Mouse (Mus musculus) forebrain, embryonic 10.5 days (tissue): ENCODE results near the gene Zzz3. TPM values are rescaled to one million over a fixed set of nuclear protein-coding genes. Genes with fewer than 3 reads are reported as not detected.

ENCODE experiments used
- DNase-seq: peaks from one replicate; pipeline ENCODE4 v3.0.0-alpha.2; 2017; ENCODE audit warnings: low spot score; ENCODE audit errors: extremely low spot score
- H3K27ac ChIP-seq: fragments of 300-500 bp; sonication (generic); 2 replicates; pipeline ENCODE4 v1.5.1; 2016; ENCODE audit warnings: mild to moderate bottlenecking
- H3K27me3 ChIP-seq: fragments of 300-500 bp; sonication (generic); 2 replicates; pipeline ENCODE4 v1.6.1; 2016; ENCODE audit warnings: mild to moderate bottlenecking; ENCODE audit not compliant: poor library complexity, severe bottlenecking
- H3K36me3 ChIP-seq: fragments of 300-500 bp; sonication (generic); replicated peaks from 2 replicates; pipeline ENCODE4 v1.6.1; 2016; ENCODE audit warnings: mild to moderate bottlenecking, moderate library complexity
- H3K4me1 ChIP-seq: fragments of 300-500 bp; sonication (generic); 2 replicates; pipeline ENCODE4 v1.6.1; 2016
- H3K4me3 ChIP-seq: fragments of 300-500 bp; sonication (generic); 2 replicates; pipeline ENCODE4 v1.5.1; 2016; ENCODE audit warnings: mild to moderate bottlenecking, moderate library complexity
- H3K9me3 ChIP-seq: fragments of 300-500 bp; sonication (generic); 2 replicates; pipeline ENCODE4 v1.6.1; 2016; ENCODE audit warnings: mild to moderate bottlenecking, moderate library complexity
- WGBS: fragments of 180-500 bp; shearing (Covaris S2); methylation state at CpG from one replicate; pipeline ENCODE4 v1.1.7; 2016; 5-methylcytosine and 5-hydroxymethylcytosine counted together
- polyA plus RNA-seq: library from polyadenylated mRNA; unstranded; fragments of >200 nt; fragmentation: Nextera tagmentation; extraction: Ambion mirVana; gene quantifications from 2 replicates; pipeline ENCODE4 v1.2.1, GENCODE M21; 2016

Gene Zzz3
- polyA plus RNA-seq, 1 experiment from 2014 or later, result 56.4 TPM

DNA sequence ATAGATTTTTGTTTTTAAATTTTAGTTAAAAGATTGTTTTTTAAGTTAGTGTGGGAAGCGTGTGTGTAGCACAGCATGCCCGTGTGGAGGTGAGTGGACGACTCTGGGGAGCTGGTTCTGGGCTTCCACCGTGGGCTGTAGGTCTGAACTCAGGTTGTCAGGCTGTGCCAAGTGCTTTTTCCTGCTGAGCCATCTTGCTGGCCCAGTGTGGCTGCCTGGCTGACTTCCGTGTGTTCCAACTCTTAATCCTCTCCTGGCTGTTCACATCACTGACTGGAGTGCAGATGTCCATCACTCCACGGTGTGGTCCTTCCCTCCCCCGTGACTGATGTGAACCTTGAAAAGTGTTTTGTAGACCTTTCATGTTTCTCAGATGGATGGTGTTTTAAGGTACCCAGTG is 36.1 kb upstream of the Zzz3 start:
- WGBS, result 89% methylated on average over 7 of the region's 7 CpGs
- Histone ChIP-seq H3K27ac (no peak overlapping the region), H3K4me3 (no peak overlapping the region), H3K9me3 (no peaks in the 10 kb centered on the region), H3K27me3 (no peaks in the 10 kb centered on the region), H3K4me1 (no peaks in the 10 kb centered on the region), H3K36me3 (peaks cover 59% of the 10 kb centered on the region)
- DNase-seq, result no peak

DNA sequence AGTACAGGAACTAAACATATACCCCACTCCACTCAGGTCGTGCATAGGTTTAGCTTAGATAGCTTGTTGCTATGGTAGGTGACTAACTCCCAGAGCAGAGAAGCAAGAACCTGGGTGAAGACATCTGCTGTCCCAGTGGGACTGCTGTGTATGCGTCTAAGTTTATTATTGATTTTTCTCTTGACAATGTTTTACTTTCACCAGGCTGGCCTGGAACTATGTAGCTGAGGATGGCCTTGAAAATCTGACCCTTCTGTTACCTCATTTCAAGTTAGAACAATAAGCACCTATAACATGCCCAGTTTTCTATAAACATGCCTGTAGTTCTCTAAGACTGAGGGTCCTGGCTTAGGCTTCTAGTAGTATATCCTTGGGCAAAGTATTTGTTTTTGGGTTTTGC is 31.1 kb upstream of the Zzz3 start:
- no peak for DNase-seq
- 95% methylated on average over 2 of the region's 2 CpGs for WGBS
- no peaks in the 10 kb centered on the region for H3K27me3 ChIP-seq
- no peak overlapping the region for H3K4me3 ChIP-seq
- H3K27ac ChIP-seq, result no peak overlapping the region
- H3K36me3 ChIP-seq, result peaks cover 95% of the 10 kb centered on the region
- no peaks in the 10 kb centered on the region for H3K4me1 ChIP-seq
- no peaks in the 10 kb centered on the region for H3K9me3 ChIP-seq

DNA sequence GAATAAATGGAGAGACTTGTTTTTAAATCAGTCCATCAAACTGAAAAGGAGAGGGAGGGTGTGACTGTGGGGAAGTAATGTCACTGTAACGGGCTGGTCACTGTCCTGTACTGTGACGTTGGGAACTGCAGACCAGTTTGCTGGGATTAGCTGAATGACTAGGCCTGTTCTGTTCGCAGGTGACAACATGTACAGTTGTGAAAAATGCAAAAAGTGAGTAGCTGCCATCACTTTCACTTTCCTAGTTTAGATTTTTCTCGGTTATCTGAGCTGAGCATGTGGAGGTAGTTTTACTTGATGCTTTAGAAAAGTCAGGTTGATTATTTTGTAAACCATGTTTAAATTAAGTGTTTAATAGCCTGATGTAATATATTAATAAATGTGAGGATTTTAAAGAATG is 19.2 kb upstream of the Zzz3 start:
- Histone ChIP-seq H3K4me1 (no peaks in the 10 kb centered on the region), H3K36me3 (peaks cover 92% of the 10 kb centered on the region), H3K27ac (no peak overlapping the region), H3K27me3 (no peaks in the 10 kb centered on the region), H3K9me3 (no peaks in the 10 kb centered on the region), H3K4me3 (no peak overlapping the region)
- no peak for DNase-seq
- 90% methylated on average over 4 of the region's 4 CpGs for WGBS

DNA sequence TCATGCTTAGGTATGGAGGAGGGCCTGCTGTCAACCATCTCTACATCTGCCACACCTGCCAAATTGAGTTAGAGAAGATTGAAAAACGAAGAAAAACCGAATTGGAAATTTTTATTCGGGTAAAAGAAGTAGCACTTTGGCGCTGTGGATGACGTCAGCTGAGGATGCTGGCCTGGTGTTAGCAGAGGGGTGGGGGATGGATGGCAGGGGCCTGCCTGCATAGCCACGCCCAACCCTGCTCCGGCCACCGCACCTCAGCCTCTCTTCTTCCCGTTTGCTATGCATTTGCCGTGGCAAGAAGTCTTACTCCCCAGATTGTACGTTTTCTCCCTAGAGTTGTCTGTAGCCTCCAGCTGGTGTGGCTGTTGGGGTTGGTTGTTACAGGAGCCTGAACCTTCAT is 11.2 kb upstream of the Zzz3 start:
- Histone ChIP-seq H3K36me3 (peaks cover 85% of the 10 kb centered on the region), H3K27me3 (no peaks in the 10 kb centered on the region), H3K9me3 (no peaks in the 10 kb centered on the region), H3K27ac (no peak overlapping the region), H3K4me3 (no peak overlapping the region), H3K4me1 (no peaks in the 10 kb centered on the region)
- no peak for DNase-seq
- 76% methylated on average over 11 of the region's 11 CpGs for WGBS

DNA sequence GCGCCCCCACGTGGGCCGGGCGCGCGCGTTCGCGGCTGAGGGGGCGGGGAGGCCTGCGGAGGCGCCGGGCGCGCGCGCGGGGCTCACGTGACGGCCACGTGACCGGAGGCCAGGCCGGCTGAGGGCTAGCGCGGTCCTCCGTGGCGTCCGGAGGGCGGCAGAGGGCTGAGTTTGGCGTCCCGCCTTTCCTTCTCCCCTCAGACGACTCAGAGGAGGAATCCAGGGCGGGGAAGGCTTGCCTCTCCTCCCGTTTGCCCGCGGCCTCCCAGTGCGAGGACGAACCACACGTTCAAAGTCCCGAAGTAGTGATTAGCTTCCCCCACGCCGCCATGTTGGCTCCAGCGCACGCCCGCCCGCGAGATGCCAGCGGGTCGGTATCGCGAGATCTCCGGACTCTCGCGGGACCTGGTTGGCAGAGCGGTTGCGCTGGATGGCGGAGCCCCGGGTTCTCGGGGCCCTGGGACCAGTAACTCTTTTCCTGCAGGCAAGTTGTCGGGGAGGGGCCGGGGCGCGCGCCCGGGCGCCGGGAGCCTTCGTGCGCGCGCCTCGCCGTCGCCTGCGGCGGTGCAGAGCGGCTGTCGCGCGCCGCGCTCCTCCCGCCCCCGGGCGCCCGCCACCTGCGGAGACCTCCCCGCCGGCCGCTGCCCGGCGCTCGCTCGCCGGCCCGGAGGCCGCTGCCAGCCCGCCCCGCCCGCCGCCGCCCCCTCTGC is 1.2 kb downstream of the Zzz3 start:
- under 1% methylated on average over 91 of the region's 102 CpGs for WGBS

DNA sequence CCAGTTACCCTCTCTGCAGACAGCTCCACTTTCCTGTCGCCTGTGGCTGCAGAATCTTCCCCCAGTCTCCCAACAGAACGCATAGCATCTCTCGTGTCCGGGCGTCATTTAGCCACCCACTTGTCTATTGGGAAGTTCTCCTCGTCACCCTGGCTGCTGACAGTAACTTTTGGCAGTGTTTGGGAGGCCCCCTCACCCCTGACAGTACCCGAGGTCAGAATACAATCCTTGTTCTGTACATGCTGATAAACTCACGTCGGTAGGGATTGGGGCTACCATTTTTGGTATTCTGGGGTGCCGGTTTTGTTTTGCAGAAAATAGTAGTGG is 1.7 kb downstream of the Zzz3 start:
- Histone ChIP-seq H3K9me3 (no peaks in the 10 kb centered on the region), H3K27ac (peak overlapping the region; percentile 99), H3K4me3 (peak overlapping the region; percentile 85), H3K4me1 (peaks cover 34% of the 10 kb centered on the region), H3K27me3 (no peaks in the 10 kb centered on the region), H3K36me3 (peaks cover 38% of the 10 kb centered on the region)
- no peak for DNase-seq
- WGBS, result 3% methylated on average over 10 of the region's 10 CpGs

More for the DNA sequence above, 1.2 kb downstream of the Zzz3 start:
- H3K27ac ChIP-seq, result peak overlapping the region; percentile 99
- H3K4me1 ChIP-seq, result peaks cover 32% of the 10 kb centered on the region
- no peaks in the 10 kb centered on the region for H3K9me3 ChIP-seq
- peaks cover 43% of the 10 kb centered on the region for H3K36me3 ChIP-seq
- peak; percentile 93 for DNase-seq
- H3K27me3 ChIP-seq, result no peaks in the 10 kb centered on the region
- H3K4me3 ChIP-seq, result peak overlapping the region; percentile 85

DNA sequence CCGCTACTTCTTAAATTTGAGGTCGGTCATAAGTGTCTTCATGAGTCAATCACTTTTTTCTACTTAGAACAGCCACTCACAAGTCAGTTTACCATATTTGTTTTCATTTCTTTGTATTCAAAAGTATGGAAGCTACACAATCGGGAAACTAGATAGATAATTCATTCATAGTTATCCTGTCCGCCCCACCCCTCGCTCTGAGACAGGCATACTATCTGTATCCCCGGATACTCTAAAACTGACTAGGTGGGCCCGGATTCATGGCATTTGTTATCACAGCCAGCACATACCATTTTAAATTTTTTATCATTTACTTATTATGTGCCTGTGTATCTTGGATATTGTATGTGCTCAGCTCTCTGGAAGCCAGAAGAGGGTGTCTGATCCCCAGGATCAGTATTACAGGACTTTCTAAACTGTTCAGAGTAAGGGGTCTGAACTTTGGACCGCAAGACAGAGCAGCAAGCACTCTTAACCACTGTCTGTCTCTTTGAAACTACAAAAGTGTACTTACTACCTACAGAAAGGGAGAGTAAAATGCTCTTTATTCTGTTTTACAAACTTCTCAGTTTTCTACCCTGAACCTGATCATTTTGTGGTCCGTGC is 2.2 kb downstream of the Zzz3 start:
- H3K9me3 ChIP-seq, result no peaks in the 10 kb centered on the region
- H3K4me1 ChIP-seq, result peaks cover 39% of the 10 kb centered on the region
- peak overlapping the region; percentile 85 for H3K4me3 ChIP-seq
- no peaks in the 10 kb centered on the region for H3K27me3 ChIP-seq
- no peak for DNase-seq
- H3K36me3 ChIP-seq, result peaks cover 33% of the 10 kb centered on the region
- H3K27ac ChIP-seq, result peak overlapping the region; percentile 99
- 77% methylated on average over 9 of the region's 9 CpGs for WGBS

DNA sequence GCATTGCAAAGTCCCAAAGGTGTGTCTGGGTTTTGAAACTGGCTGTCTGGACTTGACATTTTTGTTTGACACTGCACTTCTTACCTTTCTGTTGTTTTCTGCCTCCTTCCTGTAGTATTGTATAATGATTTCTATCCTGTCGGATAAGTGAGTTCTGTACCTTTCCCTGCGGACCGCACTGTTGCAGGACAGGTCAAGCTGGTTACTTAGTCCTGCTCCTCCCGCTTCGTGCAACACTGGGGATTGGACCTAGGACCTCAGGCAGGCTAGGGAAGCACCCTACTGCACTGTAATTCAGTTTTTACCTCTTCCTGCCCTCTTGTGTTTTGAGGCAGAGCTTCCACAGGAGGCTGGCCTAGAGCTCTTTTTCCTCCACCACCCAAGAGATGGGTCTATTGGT is 5.2 kb downstream of the Zzz3 start:
- peaks cover 26% of the 10 kb centered on the region for H3K4me1 ChIP-seq
- H3K36me3 ChIP-seq, result peaks cover 14% of the 10 kb centered on the region
- H3K9me3 ChIP-seq, result no peaks in the 10 kb centered on the region
- no peak overlapping the region for H3K27ac ChIP-seq
- no peaks in the 10 kb centered on the region for H3K27me3 ChIP-seq
- 83% methylated on average over 5 of the region's 5 CpGs for WGBS
- DNase-seq, result no peak
- H3K4me3 ChIP-seq, result no peak overlapping the region

DNA sequence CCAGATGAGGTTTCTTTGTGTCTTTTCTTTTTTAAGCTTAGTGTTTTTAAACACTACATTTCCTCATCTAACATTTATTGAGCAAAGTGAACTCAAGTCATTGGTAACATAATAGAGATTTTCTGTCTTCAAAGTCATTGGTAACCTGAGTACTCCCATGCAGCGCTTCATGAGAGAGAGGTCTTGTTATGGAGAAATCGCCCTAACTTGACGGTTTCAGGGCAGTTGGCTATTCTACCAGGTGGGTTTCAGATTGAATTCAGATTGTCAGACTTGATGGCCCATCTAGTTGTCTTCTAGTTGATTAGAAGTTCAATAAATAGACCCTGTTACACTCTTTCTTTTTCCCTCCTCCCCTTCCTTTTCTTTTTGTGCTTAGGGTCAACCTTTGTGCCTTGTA is 5.6 kb downstream of the Zzz3 start:
- DNase-seq, result no peak
- no peaks in the 10 kb centered on the region for H3K9me3 ChIP-seq
- H3K4me3 ChIP-seq, result no peak overlapping the region
- peaks cover 14% of the 10 kb centered on the region for H3K36me3 ChIP-seq
- H3K27me3 ChIP-seq, result no peaks in the 10 kb centered on the region
- WGBS, result 84% methylated on average over 3 of the region's 3 CpGs
- H3K4me1 ChIP-seq, result peaks cover 26% of the 10 kb centered on the region
- H3K27ac ChIP-seq, result no peak overlapping the region

DNA sequence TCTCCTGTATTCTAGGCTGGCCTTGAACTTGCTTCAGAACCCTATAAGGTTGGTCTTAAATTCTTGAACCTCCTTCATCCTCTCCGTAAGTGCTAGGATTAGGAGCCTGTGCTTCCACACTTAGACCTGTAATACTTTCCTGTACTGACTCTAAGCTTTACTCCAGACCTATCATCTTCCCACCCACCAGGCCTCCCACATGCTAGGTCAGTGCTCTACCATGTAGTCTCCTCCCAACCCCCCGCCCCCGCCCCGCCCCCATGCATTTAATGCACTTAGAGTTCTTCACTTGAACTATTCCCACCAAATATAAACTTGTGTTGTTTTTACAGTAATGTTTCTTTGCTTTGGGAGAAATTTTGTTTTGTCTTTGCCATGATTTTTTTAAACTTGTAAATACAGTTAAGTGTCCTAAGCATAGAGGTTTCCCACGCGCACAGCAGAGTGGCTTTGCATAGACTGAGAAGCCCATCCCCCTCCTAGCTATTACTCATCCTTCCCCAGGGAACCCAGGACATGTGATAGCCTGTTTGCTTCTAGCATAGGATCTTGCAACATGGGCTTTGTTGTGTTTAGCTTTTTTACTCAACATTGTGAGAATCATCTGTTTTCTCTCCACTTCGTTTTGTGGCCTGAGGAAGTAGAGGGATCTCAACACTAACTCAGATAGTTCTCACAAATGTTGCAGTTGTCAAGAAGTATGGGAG is 6.8 kb downstream of the Zzz3 start:
- Histone ChIP-seq H3K4me3 (no peak overlapping the region), H3K9me3 (no peaks in the 10 kb centered on the region), H3K27me3 (no peaks in the 10 kb centered on the region), H3K27ac (no peak overlapping the region), H3K36me3 (peaks cover 14% of the 10 kb centered on the region), H3K4me1 (peaks cover 24% of the 10 kb centered on the region)
- no peak for DNase-seq
- 85% methylated on average over 7 of the region's 7 CpGs for WGBS

DNA sequence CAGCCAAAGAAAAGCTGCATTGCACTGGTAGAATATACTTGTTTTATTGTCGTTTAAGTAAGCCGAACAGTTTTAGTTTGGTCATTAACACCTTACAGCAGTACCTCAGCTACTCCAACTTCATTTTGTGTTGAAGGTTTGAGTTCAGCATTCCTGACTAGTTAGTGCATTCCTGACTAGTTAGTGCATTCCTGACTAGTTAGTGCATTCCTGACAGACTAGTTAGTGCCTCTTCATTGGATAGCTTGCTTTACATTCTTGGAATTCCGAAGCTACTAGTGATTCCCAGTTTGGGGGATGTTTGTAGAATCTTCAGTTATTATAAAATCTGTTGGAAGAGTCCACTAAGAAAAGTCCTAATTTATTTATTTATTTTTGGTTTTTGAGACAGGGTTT is 7.4 kb downstream of the Zzz3 start:
- H3K4me3 ChIP-seq, result no peak overlapping the region
- H3K27me3 ChIP-seq, result no peaks in the 10 kb centered on the region
- H3K36me3 ChIP-seq, result peaks cover 14% of the 10 kb centered on the region
- no peak for DNase-seq
- no peak overlapping the region for H3K27ac ChIP-seq
- no peaks in the 10 kb centered on the region for H3K9me3 ChIP-seq
- peaks cover 18% of the 10 kb centered on the region for H3K4me1 ChIP-seq
- 95% methylated on average over 3 of the region's 3 CpGs for WGBS

DNA sequence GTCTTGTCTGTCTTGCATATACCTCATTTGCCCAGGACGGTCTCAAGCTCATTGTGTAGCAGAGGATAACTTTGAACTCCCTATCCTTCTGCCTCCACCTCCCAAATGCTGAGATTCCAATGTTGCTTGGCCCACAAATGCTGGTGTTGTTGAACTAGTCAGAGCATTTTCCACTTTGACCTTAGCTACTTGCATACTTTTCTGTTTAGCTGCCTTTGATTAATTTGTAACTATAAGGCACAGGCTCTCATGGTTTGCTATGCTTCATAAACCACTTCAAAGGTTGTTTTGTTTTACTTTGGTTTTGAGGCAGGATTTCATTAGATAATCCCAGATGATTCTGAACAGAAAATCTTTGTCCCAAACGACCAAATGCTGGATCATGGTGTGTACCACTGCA is 8.6 kb downstream of the Zzz3 start:
- H3K27me3 ChIP-seq, result no peaks in the 10 kb centered on the region
- H3K4me3 ChIP-seq, result no peak overlapping the region
- peaks cover 9% of the 10 kb centered on the region for H3K36me3 ChIP-seq
- no peak for DNase-seq
- H3K9me3 ChIP-seq, result no peaks in the 10 kb centered on the region
- H3K4me1 ChIP-seq, result peaks cover 11% of the 10 kb centered on the region
- 77% methylated on average over 2 of the region's 2 CpGs for WGBS
- no peak overlapping the region for H3K27ac ChIP-seq

DNA sequence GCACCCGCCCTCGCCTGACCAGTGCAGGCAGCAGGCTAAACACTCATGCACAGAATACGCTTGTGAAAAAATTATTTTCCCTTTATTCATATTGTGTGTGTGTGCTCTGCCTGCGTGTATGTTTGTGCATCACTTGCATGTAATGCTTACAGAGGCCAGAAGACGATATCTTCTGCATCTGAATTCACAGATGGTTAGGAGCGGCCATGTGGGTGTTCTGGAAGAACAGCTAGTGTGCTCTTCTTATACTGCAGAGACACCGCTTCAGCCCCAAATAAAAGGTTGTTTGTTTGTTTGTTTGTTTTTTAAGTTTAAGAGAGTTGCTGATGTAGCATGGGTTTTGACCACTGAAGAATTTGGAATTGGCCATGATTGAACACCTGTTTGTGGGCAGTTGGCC is 10.1 kb downstream of the Zzz3 start:
- H3K27me3 ChIP-seq, result no peaks in the 10 kb centered on the region
- H3K36me3 ChIP-seq, result peaks cover 7% of the 10 kb centered on the region
- 93% methylated on average over 7 of the region's 7 CpGs for WGBS
- H3K9me3 ChIP-seq, result no peaks in the 10 kb centered on the region
- no peak for DNase-seq
- no peak overlapping the region for H3K4me3 ChIP-seq
- H3K4me1 ChIP-seq, result peaks cover 11% of the 10 kb centered on the region
- no peak overlapping the region for H3K27ac ChIP-seq
